Mouse (Mus musculus) activated CD4-positive, CD25-positive, alpha-beta regulatory T cell, adult 9 weeks (primary cell): Measurements from ENCODE around the gene Lamtor1. TPM values are rescaled to one million over a fixed set of nuclear protein-coding genes. Genes with fewer than 3 reads are reported as not detected.

Source experiments
- polyA plus RNA-seq: library from polyadenylated mRNA; unstranded; fragments of 100-300 nt; shearing (Covaris generic); gene quantifications from one replicate; pipeline ENCODE4 v1.2.1, GENCODE M21; 2017

The Lamtor1 gene
- polyA plus RNA-seq: 149 TPM

DNA sequence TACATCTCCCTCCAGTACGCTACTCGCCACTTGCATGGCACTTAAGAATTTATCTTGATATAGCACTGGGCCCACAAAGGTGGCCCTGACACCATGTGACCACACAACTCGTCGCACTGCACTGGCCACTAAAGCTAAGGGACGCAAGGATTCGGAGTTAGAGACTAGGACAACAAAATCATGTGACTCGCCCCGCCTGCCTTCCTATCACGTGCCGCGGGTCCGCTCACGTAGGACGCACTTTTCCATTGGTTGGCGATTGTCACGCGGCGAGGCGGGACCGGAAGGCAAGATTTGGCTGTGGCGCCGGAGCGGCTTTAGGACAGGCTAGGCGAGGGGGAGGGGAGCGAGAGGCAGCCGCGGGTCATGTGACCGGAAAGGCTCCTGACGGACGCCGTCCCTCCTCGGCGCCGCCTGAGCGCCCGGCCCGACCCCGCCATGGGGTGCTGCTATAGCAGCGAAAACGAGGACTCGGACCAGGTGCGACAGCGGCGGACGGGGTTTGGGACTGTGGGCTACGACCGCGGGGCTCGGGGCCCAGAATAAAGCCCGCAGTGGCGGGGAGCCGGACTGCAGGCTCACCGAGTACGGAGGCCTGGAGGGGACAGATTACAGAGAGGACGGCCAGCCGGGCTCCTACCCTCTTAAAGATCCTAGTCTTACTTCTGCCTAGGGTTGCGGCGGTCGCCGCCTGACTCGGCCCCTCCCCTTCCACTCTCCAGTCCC lies at the start of gene Lamtor1:
Lamtor1 (plus strand) TSS at position 344 of the 726 bp plus-strand sequence.

DNA sequence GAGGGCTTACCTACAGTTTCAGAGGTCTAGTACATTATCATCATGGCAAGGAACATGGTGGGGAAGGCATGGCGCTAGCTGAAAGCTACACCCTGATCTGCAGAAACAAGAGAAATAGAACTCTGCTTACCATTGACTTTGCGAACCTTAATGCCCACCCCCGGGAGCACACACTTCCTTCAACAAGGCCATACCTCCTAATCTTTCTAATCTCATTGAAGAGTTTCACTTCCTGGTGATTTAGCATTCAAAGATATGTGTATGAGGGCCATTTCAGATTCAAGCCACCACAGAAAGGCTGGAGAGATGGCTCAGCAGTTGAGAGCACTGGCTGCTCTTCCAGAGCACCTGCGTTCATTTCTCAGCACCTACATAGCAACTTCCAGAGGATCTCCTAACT lies 48.6 kb upstream of the Lamtor1 start, which contains the start of gene Folr2:
Folr2 (minus strand) TSS at position 101 of the 400 bp plus-strand sequence.

DNA sequence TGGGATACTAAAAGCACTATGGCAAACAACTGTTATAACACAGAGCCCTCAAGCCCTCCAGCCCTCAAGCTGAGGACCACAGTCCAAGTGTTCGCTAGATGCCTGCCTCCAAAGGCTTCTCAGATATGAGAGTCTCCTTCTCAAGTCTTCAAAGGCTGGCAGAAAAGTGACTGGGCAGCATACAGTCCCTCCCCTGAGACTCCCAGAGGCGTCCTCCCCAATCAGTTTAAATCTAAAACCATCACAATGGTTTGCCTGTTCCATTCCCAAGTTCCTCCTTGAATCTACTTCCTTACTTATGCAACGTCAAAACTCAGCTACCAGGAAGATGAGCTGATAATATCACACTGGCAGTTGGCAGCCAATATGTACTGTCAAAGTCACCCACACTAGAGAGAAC lies 42.3 kb upstream of the Lamtor1 start, which contains the start of gene Anapc15:
Anapc15 (plus strand) TSS at position 301 of the 400 bp plus-strand sequence.

DNA sequence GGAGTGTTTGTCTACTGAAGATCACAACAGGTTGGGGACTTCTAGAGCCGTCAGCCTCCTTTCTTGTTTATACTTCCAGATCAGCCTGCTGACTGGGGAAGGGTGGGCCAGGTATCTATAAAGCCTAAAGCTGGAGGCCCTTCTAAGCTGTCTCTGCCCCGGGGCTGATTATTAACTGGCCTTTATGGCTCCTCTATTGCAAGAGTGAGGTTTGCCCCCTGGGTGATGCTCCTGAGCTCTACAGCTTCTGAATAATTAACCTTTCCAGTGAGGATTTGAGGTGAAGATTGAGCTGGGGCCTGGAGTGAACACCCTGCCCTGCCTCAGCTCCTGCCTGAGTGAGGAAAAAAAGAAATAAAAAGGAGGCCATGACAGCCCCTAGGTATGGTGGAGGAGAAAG lies 35.1 kb upstream of the Lamtor1 start, which contains the start of gene Folr1:
Folr1 (minus strand) TSS at position 160 of the 400 bp plus-strand sequence.

DNA sequence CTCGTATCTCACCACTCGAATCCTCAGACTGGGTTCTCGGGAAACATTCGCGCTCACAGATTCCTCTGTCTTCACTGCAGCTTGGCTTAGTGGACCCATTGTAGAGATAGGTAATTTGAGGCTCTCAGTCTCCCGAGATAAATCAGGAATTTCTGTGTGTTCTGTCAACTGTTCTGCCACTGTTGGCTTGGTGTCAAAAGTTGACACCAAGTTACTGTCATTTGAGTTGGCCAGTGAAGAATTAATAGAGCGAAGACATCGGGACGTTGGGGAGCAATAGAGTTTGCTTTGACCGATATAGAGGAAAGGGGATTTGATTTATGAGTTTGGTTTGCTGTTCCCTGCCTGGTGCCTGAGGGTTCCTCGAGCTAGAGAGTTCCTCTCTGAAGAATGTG lies 580 bp downstream of the Lamtor1 start, which contains the start of gene Tomt:
Tomt (minus strand) TSS at position 73 of the 395 bp plus-strand sequence.

DNA sequence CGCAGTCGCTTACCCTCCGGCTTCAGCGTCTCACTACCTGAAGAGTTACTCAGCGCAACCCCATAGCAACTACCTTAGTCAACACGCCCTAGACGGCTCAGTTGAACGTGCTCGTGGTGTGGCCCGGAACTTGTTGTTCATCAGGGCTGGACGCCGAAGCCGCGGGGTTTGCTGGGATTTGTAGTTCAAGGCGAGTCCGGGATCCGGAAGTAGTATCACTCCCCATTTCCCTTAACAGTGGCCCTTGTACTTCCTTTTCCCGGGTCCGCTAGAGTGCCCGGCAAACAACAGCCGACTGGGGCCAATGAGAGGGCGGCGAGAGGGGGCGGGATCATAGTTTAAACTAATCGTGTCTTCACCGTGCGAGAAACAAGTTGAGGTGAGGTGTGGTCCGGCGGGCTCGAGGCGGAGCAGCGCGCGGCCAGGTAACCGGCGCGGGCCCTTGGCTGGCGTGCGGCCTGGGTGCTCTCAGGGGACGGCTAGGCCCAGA lies 28.1 kb downstream of the Lamtor1 start, which contains the start of the genes Lrrc51 and Numa1:
Lrrc51 (minus strand) TSS at position 145 of the 490 bp plus-strand sequence.
Numa1 (plus strand) TSS at position 361 of the 490 bp plus-strand sequence.

Other genes with a start within 250 kb of the Lamtor1 start
- gene Clpb, start 242.3 kb upstream of the Lamtor1 start, polyA plus RNA-seq: 27.3 TPM
- not detected for gene Phox2a, start 87.6 kb upstream of the Lamtor1 start, polyA plus RNA-seq
- 8.6 TPM for gene Inppl1, start 67.7 kb upstream of the Lamtor1 start, polyA plus RNA-seq
- not detected for gene Folr2, start 48.7 kb upstream of the Lamtor1 start, polyA plus RNA-seq
- 46.1 TPM for gene Anapc15, start 42.2 kb upstream of the Lamtor1 start, polyA plus RNA-seq
- not detected for gene Folr1, start 35.1 kb upstream of the Lamtor1 start, polyA plus RNA-seq
- 0.64 TPM for gene Tomt, start 455 bp downstream of the Lamtor1 start, polyA plus RNA-seq
- 3.2 TPM for gene Lrrc51, start 28.0 kb downstream of the Lamtor1 start, polyA plus RNA-seq
- 226 TPM for gene Numa1, start 28.2 kb downstream of the Lamtor1 start, polyA plus RNA-seq
- gene Il18bp, start 112.8 kb downstream of the Lamtor1 start, polyA plus RNA-seq: 8.1 TPM
- gene Rnf121, start 159.6 kb downstream of the Lamtor1 start, polyA plus RNA-seq: 25.2 TPM
- 28.5 TPM for gene Xndc1, start 159.6 kb downstream of the Lamtor1 start, polyA plus RNA-seq
- 1.3 TPM for gene Xntrpc, start 159.8 kb downstream of the Lamtor1 start, polyA plus RNA-seq
- not detected for gene Trpc2, start 177.2 kb downstream of the Lamtor1 start, polyA plus RNA-seq
- not detected for gene Art1, start 195.8 kb downstream of the Lamtor1 start, polyA plus RNA-seq
- gene Art5, start 203.6 kb downstream of the Lamtor1 start, polyA plus RNA-seq: 0.77 TPM
- gene Chrna10, start 210.9 kb downstream of the Lamtor1 start, polyA plus RNA-seq: not detected